Mouse (Mus musculus): ENCODE measurements around the gene Agap1. TPM values are rescaled to one million over a fixed set of nuclear protein-coding genes. Genes with fewer than 3 reads are reported as not detected.

Gene Agap1
- polyA plus RNA-seq, 1 experiment from 2014 or later = 89.6 TPM

- Histone ChIP-seq H3K4me3 (replicated peaks; ENCODE audit: low read depth, low read length) (no peak overlapping the region), H3K36me3 (ENCODE audit: control insufficient read depth, insufficient read depth, low read length) (0 out of 2 replicates have a peak, but pooled peaks cover 4% of the 10 kb centered on the region), H3K4me1 (ENCODE audit: control insufficient read depth, insufficient read depth, low read length) (no peaks in the 10 kb centered on the region), H3K9ac (replicated peaks; ENCODE audit: low read length) (no peak overlapping the region), H3K9me3 (ENCODE audit: control insufficient read depth, low read length) (no peaks in the 10 kb centered on the region), H3K4me2 (ENCODE audit: low read length) (no peak overlapping the region), H3K27me3 (ENCODE audit: control insufficient read depth, insufficient read depth, low read length) (no peaks in the 10 kb centered on the region), H3K27ac (replicated peaks; ENCODE audit: low read depth, low read length) (no peak overlapping the region)
- DNase-seq = peak; percentile 87
- 34% methylated on average over 4 of the region's 4 CpGs for WGBS
- ATAC-seq (ENCODE audit: low FRiP score, low TSS enrichment) = 0 out of 2 replicates have a peak, but pooled peaks have one; percentile 37
Observed at GRCm38 (mm10) chr1:89646326-89647018, 191.9 kb downstream of the Agap1 start.

- Histone ChIP-seq H3K27ac (replicated peaks; ENCODE audit: low read depth, low read length) (no peak overlapping the region), H3K4me1 (ENCODE audit: control insufficient read depth, insufficient read depth, low read length) (no peaks in the 10 kb centered on the region), H3K27me3 (ENCODE audit: control insufficient read depth, insufficient read depth, low read length) (no peaks in the 10 kb centered on the region), H3K4me3 (replicated peaks; ENCODE audit: low read depth, low read length) (no peak overlapping the region), H3K36me3 (ENCODE audit: control insufficient read depth, insufficient read depth, low read length) (peaks cover 13% of the 10 kb centered on the region), H3K9me3 (ENCODE audit: control insufficient read depth, low read length) (no peaks in the 10 kb centered on the region), H3K4me2 (ENCODE audit: low read length) (no peak overlapping the region), H3K9ac (replicated peaks; ENCODE audit: low read length) (no peak overlapping the region)
- WGBS = 88% methylated on average over 8 of the region's 8 CpGs
- ATAC-seq (ENCODE audit: low FRiP score, low TSS enrichment) (no peak), DNase-seq (no peak)
Observed at GRCm38 (mm10) chr1:89647505-89647904, 192.9 kb downstream of the Agap1 start.

GRCm38 (mm10) chr1:89650557-89650956 lies 196.0 kb downstream of the Agap1 start:
- no peak overlapping the region for H3K27ac ChIP-seq (replicated peaks; ENCODE audit: low read depth, low read length)
- H3K9me3 ChIP-seq (ENCODE audit: control insufficient read depth, low read length) = no peaks in the 10 kb centered on the region
- H3K36me3 ChIP-seq (ENCODE audit: control insufficient read depth, insufficient read depth, low read length) = peaks cover 12% of the 10 kb centered on the region
- H3K9ac ChIP-seq (replicated peaks; ENCODE audit: low read length) = no peak overlapping the region
- DNase-seq (no peak), ATAC-seq (ENCODE audit: low FRiP score, low TSS enrichment) (no peak)
- H3K27me3 ChIP-seq (ENCODE audit: control insufficient read depth, insufficient read depth, low read length) = no peaks in the 10 kb centered on the region
- no peaks in the 10 kb centered on the region for H3K4me1 ChIP-seq (ENCODE audit: control insufficient read depth, insufficient read depth, low read length)
- WGBS = 84% methylated on average over 7 of the region's 7 CpGs
- H3K4me3 ChIP-seq (replicated peaks; ENCODE audit: low read depth, low read length) = no peak overlapping the region
- no peak overlapping the region for H3K4me2 ChIP-seq (ENCODE audit: low read length)

- WGBS = 86% methylated on average over 3 of the region's 3 CpGs
- Histone ChIP-seq H3K27ac (replicated peaks; ENCODE audit: low read depth, low read length) (no peak overlapping the region), H3K27me3 (ENCODE audit: control insufficient read depth, insufficient read depth, low read length) (no peaks in the 10 kb centered on the region), H3K9ac (replicated peaks; ENCODE audit: low read length) (no peak overlapping the region), H3K36me3 (ENCODE audit: control insufficient read depth, insufficient read depth, low read length) (peaks cover 14% of the 10 kb centered on the region), H3K4me2 (ENCODE audit: low read length) (no peak overlapping the region), H3K4me3 (replicated peaks; ENCODE audit: low read depth, low read length) (no peak overlapping the region), H3K9me3 (ENCODE audit: control insufficient read depth, low read length) (no peaks in the 10 kb centered on the region), H3K4me1 (ENCODE audit: control insufficient read depth, insufficient read depth, low read length) (no peaks in the 10 kb centered on the region)
- DNase-seq (no peak), ATAC-seq (ENCODE audit: low FRiP score, low TSS enrichment) (no peak)
Observed at GRCm38 (mm10) chr1:89656167-89656566, 201.6 kb downstream of the Agap1 start.

- DNase-seq = peak; percentile 36
- no peaks in the 10 kb centered on the region for H3K4me1 ChIP-seq (ENCODE audit: control insufficient read depth, insufficient read depth, low read length)
- no peaks in the 10 kb centered on the region for H3K9me3 ChIP-seq (ENCODE audit: control insufficient read depth, low read length)
- no peak for ATAC-seq (ENCODE audit: low FRiP score, low TSS enrichment)
- H3K27ac ChIP-seq (replicated peaks; ENCODE audit: low read depth, low read length) = no peak overlapping the region; the same call in 1 of the 2 replicates
- H3K4me3 ChIP-seq (replicated peaks; ENCODE audit: low read depth, low read length) = no peak overlapping the region
- H3K27me3 ChIP-seq (ENCODE audit: control insufficient read depth, insufficient read depth, low read length) = no peaks in the 10 kb centered on the region
- H3K4me2 ChIP-seq (ENCODE audit: low read length) = no peak overlapping the region
- H3K9ac ChIP-seq (replicated peaks; ENCODE audit: low read length) = no peak overlapping the region
- 57% methylated on average over 11 of the region's 11 CpGs for WGBS
- peaks cover 11% of the 10 kb centered on the region for H3K36me3 ChIP-seq (ENCODE audit: control insufficient read depth, insufficient read depth, low read length)
Observed at GRCm38 (mm10) chr1:89656643-89657321, 202.2 kb downstream of the Agap1 start.

- Histone ChIP-seq H3K4me2 (ENCODE audit: low read length) (no peak overlapping the region), H3K4me3 (replicated peaks; ENCODE audit: low read depth, low read length) (no peak overlapping the region), H3K27me3 (ENCODE audit: control insufficient read depth, insufficient read depth, low read length) (no peaks in the 10 kb centered on the region), H3K9ac (replicated peaks; ENCODE audit: low read length) (no peak overlapping the region), H3K27ac (replicated peaks; ENCODE audit: low read depth, low read length) (no peak overlapping the region), H3K9me3 (ENCODE audit: control insufficient read depth, low read length) (no peaks in the 10 kb centered on the region), H3K4me1 (ENCODE audit: control insufficient read depth, insufficient read depth, low read length) (no peaks in the 10 kb centered on the region), H3K36me3 (ENCODE audit: control insufficient read depth, insufficient read depth, low read length) (peaks cover 20% of the 10 kb centered on the region)
- WGBS = 97% methylated on average over 4 of the region's 4 CpGs
- DNase-seq (no peak), ATAC-seq (ENCODE audit: low FRiP score, low TSS enrichment) (no peak)
Observed at GRCm38 (mm10) chr1:89660804-89661203, 206.2 kb downstream of the Agap1 start.

GRCm38 (mm10) chr1:89666154-89666553 lies 211.5 kb downstream of the Agap1 start:
- Histone ChIP-seq H3K27ac (replicated peaks; ENCODE audit: low read depth, low read length) (no peak overlapping the region), H3K27me3 (ENCODE audit: control insufficient read depth, insufficient read depth, low read length) (no peaks in the 10 kb centered on the region), H3K4me2 (ENCODE audit: low read length) (no peak overlapping the region), H3K4me3 (replicated peaks; ENCODE audit: low read depth, low read length) (no peak overlapping the region), H3K4me1 (ENCODE audit: control insufficient read depth, insufficient read depth, low read length) (0 out of 2 replicates have a peak, but pooled peaks cover 7% of the 10 kb centered on the region), H3K9me3 (ENCODE audit: control insufficient read depth, low read length) (no peaks in the 10 kb centered on the region), H3K36me3 (ENCODE audit: control insufficient read depth, insufficient read depth, low read length) (peaks cover 46% of the 10 kb centered on the region), H3K9ac (replicated peaks; ENCODE audit: low read length) (no peak overlapping the region)
- WGBS = 96% methylated on average over 5 of the region's 5 CpGs
- no peak for DNase-seq
- ATAC-seq (ENCODE audit: low FRiP score, low TSS enrichment) = no peak

GRCm38 (mm10) chr1:89667387-89667786 lies 212.8 kb downstream of the Agap1 start:
- peaks cover 19% of the 10 kb centered on the region; the same call in 1 of the 2 replicates for H3K4me1 ChIP-seq (ENCODE audit: control insufficient read depth, insufficient read depth, low read length)
- DNase-seq = peak; percentile 67
- H3K36me3 ChIP-seq (ENCODE audit: control insufficient read depth, insufficient read depth, low read length) = peaks cover 56% of the 10 kb centered on the region
- no peak overlapping the region for H3K4me2 ChIP-seq (ENCODE audit: low read length)
- 90% methylated on average over 7 of the region's 7 CpGs for WGBS
- ATAC-seq (ENCODE audit: low FRiP score, low TSS enrichment) = no peak
- no peak overlapping the region for H3K9ac ChIP-seq (replicated peaks; ENCODE audit: low read length)
- H3K9me3 ChIP-seq (ENCODE audit: control insufficient read depth, low read length) = no peaks in the 10 kb centered on the region
- H3K4me3 ChIP-seq (replicated peaks; ENCODE audit: low read depth, low read length) = no peak overlapping the region
- no peak overlapping the region for H3K27ac ChIP-seq (replicated peaks; ENCODE audit: low read depth, low read length)
- no peaks in the 10 kb centered on the region for H3K27me3 ChIP-seq (ENCODE audit: control insufficient read depth, insufficient read depth, low read length)

- ATAC-seq (ENCODE audit: low FRiP score, low TSS enrichment) = no peak
- WGBS = 56% methylated on average over 9 of the region's 9 CpGs
Observed at GRCm38 (mm10) chr1:89668635-89669034, 214.0 kb downstream of the Agap1 start.

More at GRCm38 (mm10) chr1:89668635-89669034, 214.0 kb downstream of the Agap1 start:
- H3K4me2 ChIP-seq (ENCODE audit: low read length) = no peak overlapping the region
- no peak overlapping the region for H3K9ac ChIP-seq (replicated peaks; ENCODE audit: low read length)
- peaks cover 66% of the 10 kb centered on the region for H3K36me3 ChIP-seq (ENCODE audit: control insufficient read depth, insufficient read depth, low read length)
- H3K27ac ChIP-seq (replicated peaks; ENCODE audit: low read depth, low read length) = no peak overlapping the region
- no peaks in the 10 kb centered on the region for H3K9me3 ChIP-seq (ENCODE audit: control insufficient read depth, low read length)
- peaks cover 19% of the 10 kb centered on the region; the same call in 1 of the 2 replicates for H3K4me1 ChIP-seq (ENCODE audit: control insufficient read depth, insufficient read depth, low read length)
- H3K4me3 ChIP-seq (replicated peaks; ENCODE audit: low read depth, low read length) = no peak overlapping the region
- no peak for DNase-seq
- no peaks in the 10 kb centered on the region for H3K27me3 ChIP-seq (ENCODE audit: control insufficient read depth, insufficient read depth, low read length)

Data from midbrain, embryonic 14.5 days (tissue).